Mouse (Mus musculus) midbrain, embryonic 10.5 days (tissue): Measurements from ENCODE around the gene Sox5. TPM values are rescaled to one million over a fixed set of nuclear protein-coding genes. Genes with fewer than 3 reads are reported as not detected.
A peak's percentile ranks its signal among the peaks of the same experiment; 100 is the strongest.

Experiments
- DNase-seq: peaks from one replicate; pipeline ENCODE4 v3.0.0-alpha.2; 2017; ENCODE audit warnings: low spot score
- H3K27ac ChIP-seq: fragments of 300-500 bp; sonication (generic); replicated peaks from 2 replicates; pipeline ENCODE4 v1.5.1; 2016; ENCODE audit warnings: mild to moderate bottlenecking
- H3K27me3 ChIP-seq: fragments of 300-500 bp; sonication (generic); 2 replicates; pipeline ENCODE4 v1.6.1; 2016; ENCODE audit warnings: low read depth, mild to moderate bottlenecking; ENCODE audit not compliant: poor library complexity, severe bottlenecking
- H3K36me3 ChIP-seq: fragments of 300-500 bp; sonication (generic); 2 replicates; pipeline ENCODE4 v1.6.1; 2016; ENCODE audit warnings: mild to moderate bottlenecking, moderate library complexity
- H3K4me1 ChIP-seq: fragments of 300-500 bp; sonication (generic); 2 replicates; pipeline ENCODE4 v1.6.1; 2016
- H3K4me3 ChIP-seq: fragments of 300-500 bp; sonication (generic); 2 replicates; pipeline ENCODE4 v1.5.1; 2016; ENCODE audit warnings: mild to moderate bottlenecking, moderate library complexity
- H3K9me3 ChIP-seq: fragments of 300-500 bp; sonication (generic); replicated peaks from 2 replicates; pipeline ENCODE4 v1.6.1; 2016; ENCODE audit warnings: mild to moderate bottlenecking
- WGBS: fragments of 180-500 bp; shearing (Covaris S2); methylation state at CpG from one replicate; pipeline ENCODE4 v1.1.7; 2016; 5-methylcytosine and 5-hydroxymethylcytosine counted together
- polyA plus RNA-seq: library from polyadenylated mRNA; unstranded; fragments of >200 nt; fragmentation: Nextera tagmentation; extraction: Ambion mirVana; gene quantifications from 2 replicates; pipeline ENCODE4 v1.2.1, GENCODE M21; 2016

Sox5 gene
- polyA plus RNA-seq, 1 experiment from 2014 or later, result 28.2 TPM

DNA sequence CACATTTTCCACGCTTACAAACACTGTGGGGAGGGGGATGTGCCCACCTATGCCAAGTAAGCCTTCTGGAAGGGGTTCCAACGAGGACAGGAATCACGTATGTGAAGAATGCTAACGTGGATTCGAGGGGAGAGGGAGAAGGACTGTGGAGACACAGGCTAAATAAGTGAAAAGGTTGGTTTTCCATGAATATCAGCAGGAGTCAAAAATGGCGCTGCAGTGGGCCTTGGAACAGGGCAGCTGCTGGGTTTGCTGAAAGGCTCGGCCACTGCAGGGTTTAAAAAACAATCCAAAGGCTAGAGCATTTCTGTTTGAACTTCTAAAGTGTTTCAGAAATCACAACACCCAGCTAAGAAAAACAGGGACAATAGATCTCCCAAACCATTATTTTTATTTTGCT is 308.3 kb downstream of the Sox5 start:
- Histone ChIP-seq H3K9me3 (no peaks in the 10 kb centered on the region; the same call in 1 of the 2 replicates), H3K4me3 (no peak overlapping the region), H3K36me3 (no peaks in the 10 kb centered on the region), H3K27ac (no peak overlapping the region), H3K4me1 (peaks cover 12% of the 10 kb centered on the region), H3K27me3 (no peaks in the 10 kb centered on the region; the same call in 1 of the 2 replicates)
- 82% methylated on average over 7 of the region's 7 CpGs for WGBS
- DNase-seq, result no peak

DNA sequence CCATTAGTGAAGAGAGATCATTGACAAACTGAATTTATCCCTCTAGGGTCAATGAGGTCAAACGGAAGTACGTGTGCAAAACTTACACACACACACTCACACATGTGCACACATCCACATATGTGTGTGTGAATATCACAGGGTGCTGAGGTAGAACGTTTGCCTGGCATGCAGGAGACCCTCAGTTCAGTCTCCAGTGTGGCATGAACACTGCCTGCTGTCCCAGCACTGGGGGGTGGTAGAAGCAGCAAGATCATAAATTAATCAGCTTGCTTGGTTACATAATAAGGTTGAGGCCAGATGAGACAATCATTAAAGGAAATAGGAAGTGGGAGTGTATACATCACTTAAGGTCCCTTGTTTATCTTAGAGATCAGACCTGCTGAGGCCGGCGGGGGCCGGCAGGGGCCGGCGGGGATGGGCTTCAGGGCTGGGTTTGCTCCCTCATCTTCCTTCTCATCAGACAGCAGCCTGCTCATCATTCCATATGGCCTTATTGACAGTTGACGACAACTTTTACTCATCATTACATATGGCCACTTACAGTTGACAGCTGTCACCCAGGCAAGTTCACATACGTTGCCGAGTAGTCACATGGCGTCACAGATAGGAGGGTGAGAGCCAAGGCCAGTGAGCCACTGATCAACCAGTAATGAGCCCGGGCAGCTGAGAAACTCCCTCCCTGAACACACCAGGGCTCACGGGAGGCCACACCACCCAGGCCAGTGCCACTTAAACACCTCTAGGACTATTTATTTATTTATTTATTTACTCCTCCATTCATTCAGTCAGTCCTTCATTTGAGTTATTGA is 309.5 kb downstream of the Sox5 start:
- no peak for DNase-seq
- no peak overlapping the region for H3K27ac ChIP-seq
- WGBS, result 76% methylated on average over 14 of the region's 14 CpGs

GRCm38 (mm10) chr6:144466711-144467110 is 315.1 kb downstream of the Sox5 start:
- Histone ChIP-seq H3K9me3 (no peaks in the 10 kb centered on the region), H3K27ac (no peak overlapping the region), H3K4me1 (0 out of 2 replicates have a peak, but pooled peaks cover under 1% of the 10 kb centered on the region), H3K36me3 (no peaks in the 10 kb centered on the region), H3K4me3 (no peak overlapping the region), H3K27me3 (no peaks in the 10 kb centered on the region; the same call in 1 of the 2 replicates)
- WGBS, result 84% methylated on average over 15 of the region's 15 CpGs
- no peak for DNase-seq

More for the DNA sequence above, 309.5 kb downstream of the Sox5 start:
- Histone ChIP-seq H3K36me3 (no peaks in the 10 kb centered on the region), H3K4me3 (no peak overlapping the region), H3K9me3 (no peaks in the 10 kb centered on the region; the same call in 1 of the 2 replicates), H3K4me1 (peaks cover 12% of the 10 kb centered on the region), H3K27me3 (no peaks in the 10 kb centered on the region; the same call in 1 of the 2 replicates)

- WGBS, result 88% methylated on average over 6 of the region's 6 CpGs
- Histone ChIP-seq H3K4me1 (no peaks in the 10 kb centered on the region; the same call in 1 of the 2 replicates), H3K36me3 (no peaks in the 10 kb centered on the region), H3K9me3 (no peaks in the 10 kb centered on the region), H3K27ac (no peak overlapping the region), H3K27me3 (no peaks in the 10 kb centered on the region), H3K4me3 (no peak overlapping the region)
- no peak for DNase-seq
Observed at GRCm38 (mm10) chr6:144463691-144464090, 318.1 kb downstream of the Sox5 start.

DNA sequence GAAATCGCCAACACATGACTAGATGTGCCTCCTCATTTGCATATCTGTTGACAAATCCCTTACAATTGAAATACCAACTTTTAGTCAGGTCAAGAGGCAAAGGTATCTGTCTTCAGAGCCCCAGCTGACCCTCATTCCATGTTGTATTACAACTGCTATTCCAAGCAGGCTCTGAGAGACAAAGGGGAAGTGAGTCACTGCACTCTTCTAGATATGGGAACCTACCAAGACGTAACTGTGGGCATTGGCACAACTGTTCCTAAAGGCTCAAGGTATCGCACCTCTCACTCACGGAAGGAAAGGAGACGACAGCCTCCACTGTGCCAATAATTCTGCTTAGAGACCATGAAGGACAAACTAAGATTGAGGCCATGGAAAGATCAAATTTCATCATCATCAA is 318.5 kb downstream of the Sox5 start:
- no peak for DNase-seq
- no peaks in the 10 kb centered on the region for H3K36me3 ChIP-seq
- WGBS, result 89% methylated on average over 5 of the region's 5 CpGs
- no peaks in the 10 kb centered on the region for H3K9me3 ChIP-seq
- H3K4me1 ChIP-seq, result no peaks in the 10 kb centered on the region; the same call in 1 of the 2 replicates
- H3K27ac ChIP-seq, result no peak overlapping the region
- no peak overlapping the region for H3K4me3 ChIP-seq
- H3K27me3 ChIP-seq, result no peaks in the 10 kb centered on the region

DNA sequence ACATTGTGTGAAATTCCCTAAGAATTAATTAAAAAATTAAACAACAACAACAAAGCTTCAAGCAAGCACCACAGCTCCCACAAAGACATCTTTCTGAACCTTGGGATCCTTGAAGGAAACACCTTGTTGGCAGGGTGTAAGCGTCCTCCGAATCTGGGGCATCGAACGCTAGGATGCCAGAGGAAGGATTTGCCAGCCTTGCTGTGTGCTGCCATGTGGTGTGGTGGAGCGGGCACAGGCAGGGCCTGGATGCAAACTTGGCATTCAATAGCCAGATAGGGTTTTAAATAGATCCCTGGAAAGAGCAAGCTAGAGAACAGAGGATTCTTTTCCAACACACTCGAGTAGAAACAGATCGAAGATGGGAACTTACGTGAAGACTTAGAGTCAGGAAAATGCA is 322.3 kb downstream of the Sox5 start:
- Histone ChIP-seq H3K4me1 (peaks cover 9% of the 10 kb centered on the region), H3K27ac (no peak overlapping the region), H3K9me3 (no peaks in the 10 kb centered on the region), H3K36me3 (no peaks in the 10 kb centered on the region), H3K27me3 (0 out of 2 replicates have a peak, but pooled peaks cover 6% of the 10 kb centered on the region), H3K4me3 (no peak overlapping the region)
- WGBS, result 93% methylated on average over 8 of the region's 8 CpGs
- DNase-seq, result no peak

DNA sequence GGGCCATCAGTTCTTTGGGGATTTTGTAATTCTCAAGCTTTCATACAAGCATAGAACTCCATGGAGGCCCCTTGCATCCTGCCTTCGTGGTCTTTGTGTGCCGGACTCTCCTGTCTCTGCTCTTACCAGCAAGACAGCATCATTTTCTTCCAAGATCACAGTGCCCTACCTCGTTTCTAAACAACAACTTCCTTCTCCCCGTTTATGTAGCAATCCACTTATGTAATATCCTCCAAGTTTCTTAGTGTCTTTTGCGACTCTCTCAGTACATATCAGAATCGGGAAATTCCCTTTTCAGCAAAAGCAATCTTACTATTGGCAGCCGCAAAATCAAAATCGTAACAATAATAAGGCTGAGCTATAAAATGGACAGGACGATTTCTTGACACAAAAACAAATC is 324.3 kb downstream of the Sox5 start:
- Histone ChIP-seq H3K4me3 (no peak overlapping the region), H3K27me3 (peaks cover 21% of the 10 kb centered on the region), H3K4me1 (peaks cover 26% of the 10 kb centered on the region), H3K27ac (no peak overlapping the region), H3K9me3 (no peaks in the 10 kb centered on the region), H3K36me3 (no peaks in the 10 kb centered on the region)
- no peak for DNase-seq
- 93% methylated on average over 9 of the region's 9 CpGs for WGBS

- Histone ChIP-seq H3K4me3 (peak overlapping the region; percentile 14; the same call in 1 of the 2 replicates), H3K27me3 (peaks cover 23% of the 10 kb centered on the region), H3K36me3 (no peaks in the 10 kb centered on the region), H3K27ac (peak overlapping the region; percentile 78), H3K4me1 (peaks cover 26% of the 10 kb centered on the region), H3K9me3 (no peaks in the 10 kb centered on the region)
- DNase-seq, result peak; percentile 30
- WGBS, result 23% methylated on average over 11 of the region's 11 CpGs
Observed at GRCm38 (mm10) chr6:144454291-144455276, 327.2 kb downstream of the Sox5 start.

- Histone ChIP-seq H3K4me3 (no peak overlapping the region), H3K27me3 (peaks cover 23% of the 10 kb centered on the region), H3K9me3 (no peaks in the 10 kb centered on the region), H3K27ac (peak overlapping the region; percentile 53), H3K4me1 (peaks cover 26% of the 10 kb centered on the region), H3K36me3 (no peaks in the 10 kb centered on the region)
- 31% methylated on average over 7 of the region's 7 CpGs for WGBS
- no peak for DNase-seq
Observed at GRCm38 (mm10) chr6:144453605-144454004, 328.2 kb downstream of the Sox5 start.

GRCm38 (mm10) chr6:144453147-144453546 is 328.6 kb downstream of the Sox5 start:
- H3K4me3 ChIP-seq, result no peak overlapping the region
- H3K27me3 ChIP-seq, result peaks cover 23% of the 10 kb centered on the region
- peaks cover 26% of the 10 kb centered on the region for H3K4me1 ChIP-seq
- 22% methylated on average over 1 of the region's 1 CpGs for WGBS
- no peak for DNase-seq
- no peaks in the 10 kb centered on the region for H3K9me3 ChIP-seq
- H3K27ac ChIP-seq, result peak overlapping the region; percentile 53
- no peaks in the 10 kb centered on the region for H3K36me3 ChIP-seq

DNA sequence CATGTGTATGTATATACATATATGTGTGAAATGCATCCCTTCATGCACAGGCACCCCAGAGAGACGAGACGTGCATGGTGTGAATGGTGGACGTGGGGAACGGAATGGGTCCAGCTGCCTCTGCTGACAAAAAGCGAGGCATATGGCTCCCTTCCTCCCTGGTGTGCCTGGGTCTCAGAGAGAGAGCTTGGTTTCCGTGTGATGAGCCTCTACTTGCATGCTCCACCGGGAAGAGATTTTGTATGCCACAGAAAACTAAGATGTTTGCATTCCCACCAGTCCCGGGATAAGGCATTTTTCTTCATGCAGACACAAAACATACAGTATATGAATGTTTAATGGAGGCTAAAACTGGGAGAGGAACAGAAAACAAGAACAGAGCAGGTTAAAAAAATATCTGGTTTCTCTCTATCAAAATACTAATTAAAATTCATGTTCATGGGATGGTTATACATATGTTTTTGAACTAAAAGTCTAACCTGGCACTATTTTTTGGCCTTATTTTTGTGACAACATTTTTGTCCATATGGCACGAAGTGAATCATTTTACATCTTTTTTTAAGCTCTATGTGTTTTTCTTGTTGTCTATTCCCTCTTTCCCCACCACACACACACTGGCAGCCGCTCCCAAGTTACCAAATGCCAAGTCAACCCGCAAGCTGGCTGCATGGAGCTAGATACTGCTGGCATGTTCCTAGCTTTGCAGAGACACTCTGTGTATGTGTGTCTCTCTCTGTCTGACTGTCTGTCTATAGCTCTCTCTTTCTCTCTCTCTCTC is 329.4 kb downstream of the Sox5 start:
- no peak for DNase-seq
- no peaks in the 10 kb centered on the region for H3K36me3 ChIP-seq
- peak overlapping the region; percentile 53; the same call in 1 of the 2 replicates for H3K27ac ChIP-seq
- no peaks in the 10 kb centered on the region for H3K9me3 ChIP-seq
- 83% methylated on average over 11 of the region's 11 CpGs for WGBS
- H3K4me3 ChIP-seq, result no peak overlapping the region
- peaks cover 23% of the 10 kb centered on the region for H3K27me3 ChIP-seq
- H3K4me1 ChIP-seq, result peaks cover 26% of the 10 kb centered on the region

GRCm38 (mm10) chr6:144451631-144452030 is 330.1 kb downstream of the Sox5 start:
- H3K9me3 ChIP-seq, result no peaks in the 10 kb centered on the region
- DNase-seq, result no peak
- H3K27ac ChIP-seq, result 0 out of 2 replicates have a peak overlapping the region, but pooled peaks have one; percentile 18
- WGBS, result 91% methylated on average over 4 of the region's 4 CpGs
- H3K4me1 ChIP-seq, result peaks cover 26% of the 10 kb centered on the region
- no peaks in the 10 kb centered on the region for H3K36me3 ChIP-seq
- H3K4me3 ChIP-seq, result no peak overlapping the region
- H3K27me3 ChIP-seq, result peaks cover 20% of the 10 kb centered on the region
